Mouse (Mus musculus) kidney, postnatal 10 days (tissue): ENCODE measurements around the gene Gm20721.

Experiments
- DNase-seq: peaks from one replicate; pipeline ENCODE4 v3.0.0; 2021; ENCODE audit warnings: mixed read lengths

The Gm20721 gene

GRCm38 (mm10) chr2:174297086-174297571, 49.4 kb downstream of the Gm20721 start:
- peak; percentile 48 for DNase-seq

GRCm38 (mm10) chr2:174295900-174296465, 50.5 kb downstream of the Gm20721 start:
- DNase-seq: no peak

GRCm38 (mm10) chr2:174295175-174295899, 51.2 kb downstream of the Gm20721 start:
- peak; percentile 91 for DNase-seq

GRCm38 (mm10) chr2:174294457-174294856, 52.1 kb downstream of the Gm20721 start:
- no peak for DNase-seq

GRCm38 (mm10) chr2:174291662-174292030, 54.9 kb downstream of the Gm20721 start:
- DNase-seq: no peak

- DNase-seq: no peak
Measured at GRCm38 (mm10) chr2:174291029-174291661, 55.4 kb downstream of the Gm20721 start.

- no peak for DNase-seq
Measured at GRCm38 (mm10) chr2:174288673-174289430, 57.7 kb downstream of the Gm20721 start.

- DNase-seq: no peak
Measured at GRCm38 (mm10) chr2:174287921-174288320, 58.6 kb downstream of the Gm20721 start.

GRCm38 (mm10) chr2:174285921-174286470, 60.5 kb downstream of the Gm20721 start:
- DNase-seq: no peak

GRCm38 (mm10) chr2:174284807-174285457, 61.6 kb downstream of the Gm20721 start:
- no peak for DNase-seq

- peak; percentile 73 for DNase-seq
Measured at GRCm38 (mm10) chr2:174284011-174284410, 62.5 kb downstream of the Gm20721 start, which contains the start of gene Gnas. Gene Gnas, plus strand, starts transcription at chr2:174284320.

GRCm38 (mm10) chr2:174283341-174283740, 63.2 kb downstream of the Gm20721 start:
- no peak for DNase-seq
